Mouse (Mus musculus) stomach, postnatal 0 days (tissue): ENCODE measurements around the gene Kif5c.

Experiments used
- CTCF ChIP-seq: IDR thresholded peaks from 2 replicates; pipeline ENCODE4 v1.5.1; 2016; ENCODE audit warnings: antibody characterized with exemption, low read depth, mild to moderate bottlenecking, moderate library complexity
- EP300 ChIP-seq: optimal IDR thresholded peaks from 2 replicates; pipeline ENCODE3; 2016; ENCODE audit warnings: antibody characterized with exemption

GRCm38 (mm10) chr2:49726672-49727071 lies 107.6 kb downstream of the Kif5c start:
- TF ChIP-seq CTCF (no peak), EP300 (no peak)
